Mouse (Mus musculus): ENCODE results near the gene Aen. TPM values are rescaled to one million over a fixed set of nuclear protein-coding genes. Genes with fewer than 3 reads are reported as not detected.
A peak's percentile ranks its signal among the peaks of the same experiment; 100 is the strongest.

Aen gene
- polyA plus RNA-seq, 1 experiment from 2014 or later = 51.6 TPM

DNA sequence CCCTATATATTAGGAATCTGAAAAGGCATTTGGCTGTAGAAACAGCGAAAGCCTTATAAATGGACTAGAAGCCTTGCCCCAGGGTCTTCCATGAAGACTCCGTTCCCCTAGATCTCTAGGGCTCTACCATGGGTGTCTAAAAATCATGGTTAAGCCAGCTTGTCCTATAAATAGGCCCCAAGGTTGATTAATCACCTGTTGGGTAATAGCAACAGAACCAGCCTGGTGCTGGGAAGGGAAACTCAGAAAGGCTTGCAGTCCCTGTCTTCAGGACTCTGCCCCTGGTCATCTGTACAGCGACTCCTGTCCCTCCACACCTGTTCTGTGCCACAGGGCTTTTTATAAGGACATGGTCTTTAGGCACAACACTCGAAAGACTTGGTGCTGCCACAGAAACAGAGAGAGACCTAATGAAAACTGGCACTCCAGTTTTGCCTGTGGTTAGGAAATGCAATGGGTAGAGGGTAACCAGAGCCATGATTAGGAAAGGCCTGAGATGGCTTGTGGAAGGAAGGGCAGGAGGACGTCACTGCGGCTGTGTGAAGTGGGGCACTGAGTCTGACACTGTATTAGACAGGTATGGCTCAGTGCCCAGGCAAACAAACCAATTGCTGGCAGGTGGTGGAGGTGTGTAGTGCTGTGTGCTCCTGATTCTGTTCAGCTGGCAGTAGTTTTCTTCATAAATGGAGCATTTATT is 7.7 kb downstream of the Aen start:
- no peak overlapping the region for H3K4me3 ChIP-seq
- no peaks in the 10 kb centered on the region for H3K36me3 ChIP-seq (replicated peaks)
- no peaks in the 10 kb centered on the region for H3K9me3 ChIP-seq
- H3K4me1 ChIP-seq = no peaks in the 10 kb centered on the region
- no peak overlapping the region for H3K27ac ChIP-seq
- H3K4me2 ChIP-seq = no peak overlapping the region
- no peak for ATAC-seq (replicated peaks)
- WGBS = 97% methylated on average over 6 of the region's 6 CpGs
- no peak overlapping the region for H3K9ac ChIP-seq
- H3K27me3 ChIP-seq (replicated peaks) = no peaks in the 10 kb centered on the region

DNA sequence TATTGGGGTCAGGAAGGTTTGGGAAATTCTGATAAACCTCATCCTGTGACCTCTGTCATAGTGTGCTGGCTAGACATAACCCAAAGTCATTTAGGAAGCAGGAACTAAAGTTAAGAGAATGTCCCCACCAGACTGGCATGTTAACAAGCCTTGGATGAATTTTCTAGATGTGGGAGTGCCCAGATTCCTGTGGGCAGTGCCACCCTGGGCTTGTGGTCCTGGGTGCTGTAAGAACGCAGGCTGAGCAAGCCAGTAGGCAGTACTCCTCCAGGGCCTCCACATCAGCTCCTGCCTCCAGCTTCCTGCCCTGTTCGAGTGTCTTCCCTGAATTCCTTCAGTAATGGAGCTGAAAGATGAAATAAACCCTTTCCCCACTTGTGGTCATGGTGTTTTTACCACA is 8.5 kb downstream of the Aen start:
- no peaks in the 10 kb centered on the region for H3K36me3 ChIP-seq (replicated peaks)
- H3K27me3 ChIP-seq (replicated peaks) = no peaks in the 10 kb centered on the region
- H3K4me1 ChIP-seq = no peaks in the 10 kb centered on the region
- H3K9me3 ChIP-seq = no peaks in the 10 kb centered on the region
- H3K27ac ChIP-seq = no peak overlapping the region
- no peak overlapping the region for H3K9ac ChIP-seq
- H3K4me2 ChIP-seq = no peak overlapping the region
- ATAC-seq (replicated peaks) = no peak
- 89% methylated on average over 2 of the region's 2 CpGs for WGBS
- no peak overlapping the region for H3K4me3 ChIP-seq

DNA sequence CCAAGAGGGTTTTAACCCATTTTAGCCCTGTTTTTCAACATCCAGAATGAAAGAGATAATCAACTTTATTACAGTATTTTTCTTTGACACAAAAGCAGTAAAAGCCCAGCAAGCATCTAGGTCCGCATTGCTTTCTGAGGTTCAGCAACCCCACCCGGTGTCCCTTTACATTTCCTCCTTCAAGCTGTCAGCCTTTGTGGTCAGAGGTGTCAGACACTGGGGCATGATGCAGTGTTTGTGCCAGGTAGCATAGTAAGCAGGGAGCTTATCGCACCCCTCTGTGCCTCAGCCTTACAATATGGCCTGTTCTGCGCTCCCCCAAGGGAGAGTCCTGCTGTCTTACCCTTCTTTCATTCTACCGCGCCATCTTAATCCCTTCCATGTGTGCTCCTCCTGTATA is 13.4 kb downstream of the Aen start:
- ATAC-seq (replicated peaks) = no peak
- peaks cover 8% of the 10 kb centered on the region for H3K4me1 ChIP-seq

DNA sequence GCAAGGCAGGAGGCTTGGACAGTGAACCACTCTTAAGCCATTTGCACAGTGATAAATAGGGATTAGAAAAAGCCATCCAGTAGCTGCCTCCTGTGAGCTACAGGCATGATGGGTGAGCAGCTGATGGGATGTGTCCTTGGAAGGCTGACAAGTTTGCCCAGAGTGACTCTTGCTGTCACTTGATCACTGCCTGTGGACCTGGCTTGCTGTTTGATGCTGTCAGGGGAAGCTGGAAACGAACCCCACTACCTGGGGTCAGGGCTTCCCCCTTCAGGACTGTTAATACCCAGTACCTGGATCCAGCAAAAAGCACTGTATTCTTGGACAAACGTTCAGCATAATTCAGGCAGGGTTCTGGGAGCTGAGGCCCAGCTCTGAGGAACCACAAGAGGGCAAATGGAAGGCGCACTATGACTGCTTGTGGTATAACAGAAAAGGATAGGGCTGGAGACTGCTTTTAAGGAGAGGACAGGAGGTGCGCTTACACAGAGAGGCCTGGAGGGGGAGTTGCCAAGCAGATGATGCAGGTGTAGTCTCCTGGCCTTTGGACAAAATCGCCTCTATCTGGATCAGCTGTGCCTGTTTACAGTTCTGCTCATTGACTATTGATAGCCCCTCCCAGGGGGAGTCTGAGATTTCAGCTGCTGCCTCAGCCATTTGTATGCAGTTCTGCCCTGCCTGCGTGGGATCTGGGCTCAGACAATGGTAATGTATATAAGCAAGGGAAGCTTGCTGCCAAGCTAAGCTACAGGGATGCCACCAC is 14.9 kb downstream of the Aen start:
- Histone ChIP-seq H3K9me3 (no peaks in the 10 kb centered on the region), H3K27me3 (replicated peaks) (no peaks in the 10 kb centered on the region), H3K4me3 (no peak overlapping the region), H3K9ac (no peak overlapping the region), H3K4me2 (no peak overlapping the region), H3K27ac (no peak overlapping the region), H3K36me3 (replicated peaks) (no peaks in the 10 kb centered on the region), H3K4me1 (peaks cover 8% of the 10 kb centered on the region)
- peak; percentile 27; the same call in 1 of the 2 replicates for ATAC-seq (replicated peaks)
- WGBS = 45% methylated on average over 6 of the region's 6 CpGs

More for the DNA sequence above, 13.4 kb downstream of the Aen start:
- Histone ChIP-seq H3K36me3 (replicated peaks) (no peaks in the 10 kb centered on the region), H3K4me3 (no peak overlapping the region), H3K9me3 (no peaks in the 10 kb centered on the region), H3K27ac (no peak overlapping the region), H3K9ac (no peak overlapping the region), H3K27me3 (replicated peaks) (no peaks in the 10 kb centered on the region), H3K4me2 (no peak overlapping the region)
- WGBS = 80% methylated on average over 6 of the region's 6 CpGs

DNA sequence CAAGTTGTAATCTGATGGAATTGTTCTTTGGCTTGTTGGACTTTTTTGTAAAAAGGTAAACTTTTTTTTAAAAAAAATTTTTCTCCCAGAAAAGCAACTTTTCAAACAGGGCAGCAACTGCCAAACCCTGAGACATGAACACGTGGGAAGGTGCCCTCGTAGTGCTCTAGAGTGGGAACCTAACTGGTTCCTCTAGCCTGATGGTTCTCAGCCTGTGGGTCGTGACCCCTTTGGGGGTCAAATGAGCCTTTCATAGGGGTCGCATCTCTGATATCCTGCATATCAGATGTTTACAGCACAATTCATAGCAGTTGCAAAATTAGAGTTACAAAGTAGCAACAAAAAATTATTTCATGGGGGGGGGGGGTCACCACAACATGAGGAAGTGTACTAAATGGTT is 15.6 kb downstream of the Aen start:
- no peak overlapping the region for H3K4me3 ChIP-seq
- ATAC-seq (replicated peaks) = no peak
- H3K4me1 ChIP-seq = peaks cover 8% of the 10 kb centered on the region
- 92% methylated on average over 4 of the region's 4 CpGs for WGBS
- no peak overlapping the region for H3K27ac ChIP-seq
- H3K4me2 ChIP-seq = no peak overlapping the region
- no peaks in the 10 kb centered on the region for H3K36me3 ChIP-seq (replicated peaks)
- no peaks in the 10 kb centered on the region for H3K27me3 ChIP-seq (replicated peaks)
- H3K9ac ChIP-seq = no peak overlapping the region
- no peaks in the 10 kb centered on the region for H3K9me3 ChIP-seq

DNA sequence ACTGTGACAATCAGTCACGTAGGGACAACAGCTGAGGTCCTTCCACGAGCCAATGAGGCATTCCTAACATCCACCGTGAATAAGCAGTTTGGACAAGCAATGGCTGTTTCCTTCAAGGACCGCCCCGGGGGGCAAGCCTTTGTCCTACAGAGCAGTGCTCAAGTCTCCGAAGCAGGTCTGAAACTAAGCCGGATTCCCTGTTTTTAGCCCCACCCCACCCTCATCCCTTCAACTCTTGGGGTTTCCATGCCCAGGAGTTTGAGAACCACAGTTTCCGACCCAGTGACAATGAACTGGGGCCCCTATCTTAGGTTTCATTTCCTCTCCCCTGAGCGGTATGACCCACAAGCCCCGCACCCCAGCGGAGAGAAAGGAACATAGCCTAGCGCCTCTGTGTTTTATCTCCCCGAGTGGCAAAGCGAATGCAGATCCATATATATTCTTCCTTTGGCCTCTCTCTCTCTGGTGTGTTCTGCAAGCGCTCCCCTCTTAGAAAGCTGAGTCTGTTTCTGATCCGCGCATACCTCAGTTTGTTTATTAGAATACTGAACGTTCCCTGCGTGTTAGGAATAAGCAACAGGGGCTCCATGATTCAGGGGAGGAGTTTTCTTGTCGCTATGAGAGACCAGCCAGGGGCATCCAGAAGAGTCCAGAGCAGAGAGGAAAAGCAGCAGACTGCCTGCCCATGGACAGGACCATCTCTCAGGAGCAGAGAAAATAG is 16.8 kb downstream of the Aen start:
- Histone ChIP-seq H3K4me2 (peak overlapping the region; percentile 29), H3K4me1 (peaks cover 8% of the 10 kb centered on the region), H3K9ac (no peak overlapping the region; the same call in 1 of the 2 replicates), H3K9me3 (no peaks in the 10 kb centered on the region), H3K27ac (no peak overlapping the region), H3K4me3 (peak overlapping the region; percentile 10), H3K27me3 (replicated peaks) (no peaks in the 10 kb centered on the region), H3K36me3 (replicated peaks) (no peaks in the 10 kb centered on the region)
- 8% methylated on average over 20 of the region's 20 CpGs for WGBS
- no peak; the same call in 1 of the 2 replicates for ATAC-seq (replicated peaks)

DNA sequence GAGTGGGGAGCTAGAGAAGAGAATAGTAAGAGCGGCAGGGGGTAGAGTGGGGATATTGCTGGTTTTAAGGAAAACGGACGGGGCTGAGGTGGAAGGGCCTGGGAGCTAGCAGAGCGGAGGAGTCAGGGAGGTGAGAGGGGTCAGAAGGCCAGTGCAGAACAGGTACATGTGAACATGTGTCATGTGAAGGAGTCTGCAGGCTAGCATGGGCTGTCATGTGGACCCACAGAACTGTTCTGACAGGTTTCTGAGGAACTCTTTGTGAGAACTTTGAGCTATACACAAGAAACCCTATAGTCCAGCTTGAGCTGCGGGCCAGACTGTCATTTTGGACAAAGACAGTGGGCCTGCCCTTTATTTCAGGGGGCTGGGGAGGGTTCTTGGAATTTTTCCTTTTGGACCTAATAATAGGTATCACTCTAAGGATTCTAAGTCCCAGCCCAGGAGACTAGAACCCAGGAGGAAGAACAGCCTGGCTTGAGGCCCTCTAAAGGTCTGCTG is 17.4 kb downstream of the Aen start, which contains the start of gene Isg20:
TSS of gene Isg20 (plus strand) at position 451 of the 501 bp plus-strand sequence.
- H3K4me1 ChIP-seq = peaks cover 8% of the 10 kb centered on the region
- H3K27ac ChIP-seq = no peak within 1 kb of the TSS
- no peaks in the 10 kb centered on the region for H3K9me3 ChIP-seq
- 0 out of 2 replicates have a peak, but pooled peaks have one; percentile 2 for ATAC-seq (replicated peaks)
- H3K36me3 ChIP-seq (replicated peaks) = no peaks in the 10 kb centered on the region
- peak within 1 kb of the TSS; percentile 10 for H3K4me3 ChIP-seq
- no peaks in the 10 kb centered on the region for H3K27me3 ChIP-seq (replicated peaks)
- WGBS = 49% methylated on average over 5 of the region's 5 CpGs
- peak within 1 kb of the TSS; percentile 29 for H3K4me2 ChIP-seq
- no peak within 1 kb of the TSS; the same call in 1 of the 2 replicates for H3K9ac ChIP-seq

DNA sequence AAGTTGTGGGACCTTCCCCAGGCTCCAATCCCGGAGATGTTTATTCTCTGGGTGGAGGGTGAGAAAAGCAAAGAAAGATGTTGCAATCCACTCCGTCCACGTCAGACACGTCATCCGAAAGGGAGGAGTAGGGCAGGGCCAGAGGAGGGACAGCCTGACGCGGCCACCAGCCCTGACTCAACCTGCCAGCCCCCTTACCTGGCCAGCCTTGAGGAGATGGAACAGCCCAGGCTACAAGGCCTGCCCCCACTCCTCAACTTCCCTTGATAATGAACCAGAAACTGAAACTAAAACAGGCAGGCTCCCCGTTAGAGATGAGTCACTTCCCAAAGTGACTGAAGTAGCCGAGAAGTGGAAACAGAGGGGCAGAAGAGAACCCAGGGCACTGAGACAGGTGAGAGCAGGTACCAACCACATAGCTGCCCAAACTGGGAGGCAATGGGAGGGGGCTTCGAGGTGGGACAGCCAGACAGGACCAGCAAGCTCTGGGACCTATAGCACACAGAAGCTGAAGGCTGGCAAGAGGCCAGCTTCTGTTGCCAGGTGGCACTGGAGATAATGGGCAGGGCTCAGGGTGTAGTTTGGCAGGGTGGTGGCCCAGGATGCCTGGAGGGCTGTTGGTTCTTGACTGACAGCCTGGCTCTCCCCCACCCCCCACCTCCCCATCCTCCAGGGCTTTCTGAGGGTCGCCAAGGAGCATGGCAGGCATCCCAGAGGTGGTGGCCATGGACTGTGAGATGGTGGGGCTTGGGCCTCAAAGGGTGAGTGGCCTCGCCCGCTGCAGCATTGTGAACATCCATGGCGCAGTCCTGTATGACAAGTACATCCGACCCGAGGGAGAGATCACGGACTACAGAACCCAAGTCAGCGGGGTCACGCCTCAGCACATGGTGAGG is 18.2 kb downstream of the Aen start:
- H3K27me3 ChIP-seq (replicated peaks) = no peaks in the 10 kb centered on the region
- H3K4me1 ChIP-seq = peaks cover 8% of the 10 kb centered on the region
- WGBS = 79% methylated on average over 19 of the region's 19 CpGs
- H3K4me2 ChIP-seq = no peak overlapping the region
- ATAC-seq (replicated peaks) = no peak
- no peak overlapping the region for H3K4me3 ChIP-seq
- no peak overlapping the region for H3K27ac ChIP-seq
- H3K9me3 ChIP-seq = no peaks in the 10 kb centered on the region
- no peak overlapping the region for H3K9ac ChIP-seq
- no peaks in the 10 kb centered on the region for H3K36me3 ChIP-seq (replicated peaks)

DNA sequence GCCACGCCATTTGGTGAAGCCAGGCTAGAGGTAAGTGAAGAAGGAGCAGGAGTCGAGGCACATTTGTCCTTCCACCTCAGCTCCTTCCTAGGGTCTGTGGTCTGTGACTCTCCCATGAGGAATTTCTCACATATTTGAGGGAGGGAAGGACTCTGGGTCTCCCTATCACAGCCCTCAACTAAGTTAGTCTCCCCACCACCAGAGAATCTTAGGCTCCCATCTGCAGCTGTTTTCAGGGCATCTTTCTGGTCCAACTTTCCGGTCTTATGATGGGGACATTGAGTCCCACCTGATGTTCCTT is 18.8 kb downstream of the Aen start:
- Histone ChIP-seq H3K27ac (no peak overlapping the region), H3K4me1 (peaks cover 8% of the 10 kb centered on the region), H3K9ac (no peak overlapping the region), H3K36me3 (replicated peaks) (no peaks in the 10 kb centered on the region), H3K4me2 (no peak overlapping the region), H3K27me3 (replicated peaks) (no peaks in the 10 kb centered on the region), H3K9me3 (no peaks in the 10 kb centered on the region), H3K4me3 (no peak overlapping the region)
- no peak for ATAC-seq (replicated peaks)
- WGBS = 88% methylated on average over 3 of the region's 3 CpGs

DNA sequence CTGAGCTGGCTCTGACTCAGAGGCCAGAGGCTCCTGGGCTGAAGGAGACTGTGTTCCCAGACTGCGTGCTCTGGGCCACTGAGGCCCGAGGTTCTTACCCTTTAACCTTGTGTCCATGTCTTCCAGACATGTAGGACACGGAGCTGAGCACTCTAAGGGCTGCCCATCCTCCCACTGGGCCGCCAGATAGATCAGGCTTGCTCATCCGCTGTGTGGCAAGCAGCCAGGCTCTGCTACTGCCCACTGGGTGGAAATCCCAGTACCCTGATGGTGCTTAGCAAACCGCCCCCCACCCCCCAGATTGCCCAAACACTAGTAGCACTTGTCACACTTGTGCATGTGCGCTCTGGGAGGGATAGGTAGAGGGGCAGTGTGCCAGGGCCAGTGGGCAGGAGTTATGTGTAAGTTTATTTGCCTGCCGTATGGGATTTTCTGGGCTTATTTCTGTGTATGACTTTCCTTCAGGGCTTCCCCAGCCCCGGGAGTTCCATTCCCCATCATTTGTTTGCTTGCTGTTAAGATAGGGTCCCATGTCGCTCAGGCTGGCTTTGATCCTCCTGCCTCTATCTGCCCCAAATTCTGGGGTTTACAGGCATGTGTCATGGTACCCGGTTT is 19.3 kb downstream of the Aen start:
- no peaks in the 10 kb centered on the region for H3K27me3 ChIP-seq (replicated peaks)

DNA sequence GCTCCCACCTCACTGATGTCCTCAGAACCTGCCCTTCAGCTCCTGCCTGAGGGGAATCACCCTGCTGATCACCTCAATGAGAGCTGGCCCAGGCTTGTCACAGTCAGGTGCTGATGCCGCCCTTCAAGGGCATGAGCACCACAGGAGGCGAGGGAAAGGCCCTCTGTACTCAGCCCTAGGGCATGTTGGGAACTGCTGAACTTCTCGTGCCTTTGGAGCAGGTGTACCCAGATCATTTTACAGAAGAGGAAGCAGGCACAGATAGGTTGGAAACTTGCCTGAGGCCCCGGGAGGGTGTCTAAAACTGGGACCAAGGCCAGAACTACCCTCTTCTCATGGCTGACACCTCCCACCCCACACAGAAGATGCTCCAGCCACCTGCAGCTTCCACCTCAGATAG is 23.0 kb downstream of the Aen start:
- H3K36me3 ChIP-seq (replicated peaks) = no peaks in the 10 kb centered on the region
- no peak overlapping the region for H3K27ac ChIP-seq
- 0 out of 2 replicates have a peak, but pooled peaks cover 4% of the 10 kb centered on the region for H3K4me1 ChIP-seq
- no peak overlapping the region for H3K4me3 ChIP-seq
- ATAC-seq (replicated peaks) = no peak
- H3K4me2 ChIP-seq = no peak overlapping the region
- no peak overlapping the region for H3K9ac ChIP-seq
- 57% methylated on average over 4 of the region's 4 CpGs for WGBS
- H3K27me3 ChIP-seq (replicated peaks) = no peaks in the 10 kb centered on the region
- H3K9me3 ChIP-seq = no peaks in the 10 kb centered on the region

More for the DNA sequence above, 19.3 kb downstream of the Aen start:
- Histone ChIP-seq H3K4me3 (no peak overlapping the region), H3K9ac (no peak overlapping the region), H3K4me2 (no peak overlapping the region), H3K9me3 (no peaks in the 10 kb centered on the region), H3K27ac (no peak overlapping the region), H3K36me3 (replicated peaks) (no peaks in the 10 kb centered on the region), H3K4me1 (peaks cover 8% of the 10 kb centered on the region)
- ATAC-seq (replicated peaks) = no peak
- 89% methylated on average over 11 of the region's 11 CpGs for WGBS
